Mouse (Mus musculus) lung, postnatal 25 days (tissue): Measurements from ENCODE around the gene Gpr21.
"Not testable (repeated sequence)": the region's sequence is repeated elsewhere in the genome, so short reads cannot be mapped to it uniquely, and the experiment has no call there.

ENCODE experiments used
- DNase-seq: peaks from one replicate; pipeline ENCODE4 v3.0.0; 2022; ENCODE audit warnings: low spot score

Gene Gpr21

GRCm38 (mm10) chr2:37516030-37516710 is at the start of gene Gpr21:
Gene Gpr21 (plus strand): TSS chr2:37516332.
- no peak for DNase-seq

- DNase-seq: no peak
These were observed 36.6 kb upstream of the Gpr21 start for GRCm38 (mm10) chr2:37479559-37479958.

- DNase-seq: no peak
These were observed 36.1 kb upstream of the Gpr21 start for GRCm38 (mm10) chr2:37480039-37480438.

GRCm38 (mm10) chr2:37484165-37484564 is 32.0 kb upstream of the Gpr21 start:
- DNase-seq: no peak

GRCm38 (mm10) chr2:37485370-37485769 is 30.8 kb upstream of the Gpr21 start:
- DNase-seq: peak; percentile 41

GRCm38 (mm10) chr2:37486408-37486807 is 29.7 kb upstream of the Gpr21 start:
- DNase-seq: no peak

- no peak for DNase-seq
These were observed 27.2 kb upstream of the Gpr21 start for GRCm38 (mm10) chr2:37488956-37489355.

GRCm38 (mm10) chr2:37497321-37497720 is 18.8 kb upstream of the Gpr21 start:
- DNase-seq: no peak

GRCm38 (mm10) chr2:37505856-37506255 is 10.3 kb upstream of the Gpr21 start:
- not testable (repeated sequence) for DNase-seq

GRCm38 (mm10) chr2:37511134-37511901 is 4.8 kb upstream of the Gpr21 start:
- no peak for DNase-seq

GRCm38 (mm10) chr2:37516922-37517462 is 860 bp downstream of the Gpr21 start:
- DNase-seq: no peak

GRCm38 (mm10) chr2:37518561-37519285 is 2.6 kb downstream of the Gpr21 start:
- no peak for DNase-seq

- no peak for DNase-seq
These were observed 3.1 kb downstream of the Gpr21 start for GRCm38 (mm10) chr2:37519286-37519640.

- no peak for DNase-seq
These were observed 11.5 kb downstream of the Gpr21 start for GRCm38 (mm10) chr2:37527587-37527986.

GRCm38 (mm10) chr2:37529397-37529796 is 13.3 kb downstream of the Gpr21 start:
- DNase-seq: no peak

GRCm38 (mm10) chr2:37530766-37531165 is 14.6 kb downstream of the Gpr21 start:
- no peak for DNase-seq

GRCm38 (mm10) chr2:37531639-37532038 is 15.5 kb downstream of the Gpr21 start:
- DNase-seq: no peak

GRCm38 (mm10) chr2:37549346-37550012 is 33.3 kb downstream of the Gpr21 start:
- peak; percentile 4 for DNase-seq

- DNase-seq: no peak
These were observed 40.2 kb downstream of the Gpr21 start for GRCm38 (mm10) chr2:37556366-37556765.

GRCm38 (mm10) chr2:37565579-37565978 is 49.4 kb downstream of the Gpr21 start:
- DNase-seq: no peak

GRCm38 (mm10) chr2:37566035-37566434 is 49.9 kb downstream of the Gpr21 start:
- no peak for DNase-seq

- DNase-seq: no peak
These were observed 53.8 kb downstream of the Gpr21 start for GRCm38 (mm10) chr2:37569888-37570287.
